11 mouse cellular contexts compared by ENCODE assay signal in genomic region chr8:91154564-91154963, GRCm38 (mm10). TPM values are rescaled to one million over a fixed set of nuclear protein-coding genes. Genes with fewer than 3 reads are reported as not detected.
DNase-seq lines count a peak whose midpoint lies in the region; ATAC-seq and TF ChIP-seq lines count a peak whose summit lies in the region.
"Had no signal": no experiment of that assay in that cellular context is flagged by ENCODE, and none has a peak within 500 bp of the region (broad histone marks: within the 10 kb centered on the region; RNA-seq: fewer than 3 reads in every experiment).

No protein-coding gene starts in this region.

- DNase-seq in embryo, embryonic 10.5 days (ENCODE audit: low spot score), result peak; percentile 50
- DNase-seq in embryo, embryonic 11 days, result no peak
- DNase-seq in urinary bladder, postnatal 25 days (ENCODE audit: low spot score), result peak; percentile 26
- DNase-seq in urinary bladder, adult 2 months (ENCODE audit: low spot score), result no peak
- DNase-seq in lung, postnatal 0 days (ENCODE audit: low spot score), result peak; percentile 70
- DNase-seq in thymus, postnatal 4 days, result peak; percentile 59
- DNase-seq in MN1 (ENCODE audit: low spot score), result no peak
- no peak for DNase-seq in left cerebral cortex, adult 9 months (ENCODE audit: low spot score in 2 of 2)

- H3K27ac ChIP-seq in lung, postnatal 0 days (ENCODE audit: low read length), result no peak overlapping the region
- H3K27ac ChIP-seq: embryonic facial prominence, embryonic 13.5 days had no signal

- no peaks in the 10 kb centered on the region for H3K4me1 ChIP-seq in lung, postnatal 0 days (ENCODE audit: insufficient read depth, low read depth, low read length)
- H3K4me1 ChIP-seq: embryonic facial prominence, embryonic 13.5 days had no signal

- TF ChIP-seq EP300 in lung, postnatal 0 days (IDR thresholded peaks at IDR 0.05), result no peak

- TF ChIP-seq CTCF in lung, postnatal 0 days (IDR thresholded peaks at IDR 0.05), result peak; percentile 57

- H3K9me3 ChIP-seq in lung, postnatal 0 days (ENCODE audit: low read length), result no peaks in the 10 kb centered on the region

- WGBS in lung, postnatal 0 days, result 50% methylated on average over 6 of the region's 6 CpGs

- peak; percentile 56 for ATAC-seq in lung, postnatal 0 days
- ATAC-seq: hindbrain, embryonic 16.5 days had no signal

- H3K9ac ChIP-seq in lung, postnatal 0 days (replicated peaks; ENCODE audit: low read depth), result no peak overlapping the region
- H3K9ac ChIP-seq: embryonic facial prominence, embryonic 13.5 days had no signal

- H3K36me3 ChIP-seq in lung, postnatal 0 days (ENCODE audit: insufficient read depth, low read length), result no peaks in the 10 kb centered on the region
- H3K36me3 ChIP-seq: embryonic facial prominence, embryonic 13.5 days had no signal

- H3K27me3 ChIP-seq in lung, postnatal 0 days (replicated peaks; ENCODE audit: insufficient read depth, low read length), result no peaks in the 10 kb centered on the region
- H3K27me3 ChIP-seq: embryonic facial prominence, embryonic 13.5 days had no signal

- H3K4me3 ChIP-seq in lung, postnatal 0 days (ENCODE audit: low read depth, low read length), result no peak overlapping the region
- H3K4me3 ChIP-seq: embryonic facial prominence, embryonic 13.5 days; megakaryocyte, embryonic 14.5 days had no signal

- H3K4me2 ChIP-seq in lung, postnatal 0 days (replicated peaks; ENCODE audit: low read depth, low read length), result no peak overlapping the region
- H3K4me2 ChIP-seq: embryonic facial prominence, embryonic 13.5 days had no signal

RNA-seq across cellular contexts. Expression of gene Aktip, which starts 45.2 kb away (rescaled TPM):
- 79.8 and 88.9 TPM in 2 replicates for polyA plus RNA-seq in urinary bladder, adult 2 months (2012; rRNA removed)
- 65.1 and 65.6 TPM in 2 replicates for polyA plus RNA-seq in lung, postnatal 0 days (2015; fragmentation: Nextera tagmentation; extraction: Ambion mirVana)

Comparison
In these comparisons a context has a peak if more than half of its experiments do, and no peak if none do; other contexts are left out.
1. DNase-seq: peak in embryo, embryonic 10.5 days (single experiment), urinary bladder, postnatal 25 days (single experiment), lung, postnatal 0 days (single experiment) and thymus, postnatal 4 days (single experiment); none in embryo, embryonic 11 days (single experiment), urinary bladder, adult 2 months (single experiment), MN1 (single experiment) and left cerebral cortex, adult 9 months (0 of 2).